Mouse (Mus musculus) R1 (cell line): ENCODE measurements around the gene Gm10491.
A peak's percentile ranks its signal among the peaks of the same experiment; 100 is the strongest.

Source experiments
- DNase-seq: peaks from one replicate; pipeline ENCODE4 v3.0.0-alpha.2; 2018; ENCODE audit warnings: low read depth, low spot score

Gene Gm10491

GRCm38 (mm10) chrX:7883841-7884567 lies 23.6 kb downstream of the Gm10491 start, which contains the start of gene Slc35a2:
TSS of gene Slc35a2 (plus strand) at chrX:7884028.
- peak; percentile 94 for DNase-seq

DNA sequence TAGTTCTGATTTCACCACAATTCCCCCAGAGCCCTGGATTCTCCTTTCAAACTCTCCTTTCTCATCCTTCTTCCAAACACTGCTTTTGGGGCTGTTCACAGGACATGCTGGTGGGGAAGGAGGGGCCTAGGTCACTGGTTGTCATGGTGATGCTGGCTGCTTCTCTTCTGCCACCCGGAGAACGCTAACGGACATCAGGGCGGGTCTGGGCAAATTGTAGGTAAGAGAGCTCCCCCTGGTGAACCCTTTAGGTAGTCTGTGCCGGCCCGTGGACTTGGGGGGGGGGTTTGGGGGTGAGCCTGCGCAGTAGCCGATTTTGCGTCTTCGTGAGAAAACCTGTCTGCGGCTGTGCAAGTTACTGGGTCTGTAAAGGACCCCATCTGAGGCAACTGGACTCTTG lies 27.8 kb downstream of the Gm10491 start:
- peak; percentile 93 for DNase-seq

- no peak for DNase-seq
Measured at GRCm38 (mm10) chrX:7878495-7878894, 29.1 kb downstream of the Gm10491 start.

GRCm38 (mm10) chrX:7878007-7878419 lies 29.6 kb downstream of the Gm10491 start, which contains the start of gene Pim2:
TSS of gene Pim2 (plus strand) at chrX:7878262.
- DNase-seq, result peak; percentile 94

DNA sequence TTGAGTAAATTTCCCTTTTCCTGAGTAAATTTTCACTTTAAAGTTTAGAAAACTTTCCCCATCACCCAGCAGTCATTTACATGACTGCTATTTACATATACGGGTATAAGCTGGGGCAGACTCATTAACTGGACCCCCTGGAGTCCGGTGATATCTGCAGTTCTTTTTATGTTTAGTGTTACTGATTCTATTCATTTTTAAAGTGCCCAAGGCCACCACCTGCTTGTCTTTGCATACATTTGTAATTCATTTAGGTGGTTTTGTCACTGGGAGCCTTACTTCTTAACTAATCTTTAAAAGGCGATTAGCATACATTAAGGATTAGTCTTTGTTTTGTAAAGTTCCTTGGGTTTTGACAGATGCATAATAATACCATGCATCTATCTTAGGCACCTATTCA lies 37.8 kb downstream of the Gm10491 start:
- peak; percentile 82 for DNase-seq

DNA sequence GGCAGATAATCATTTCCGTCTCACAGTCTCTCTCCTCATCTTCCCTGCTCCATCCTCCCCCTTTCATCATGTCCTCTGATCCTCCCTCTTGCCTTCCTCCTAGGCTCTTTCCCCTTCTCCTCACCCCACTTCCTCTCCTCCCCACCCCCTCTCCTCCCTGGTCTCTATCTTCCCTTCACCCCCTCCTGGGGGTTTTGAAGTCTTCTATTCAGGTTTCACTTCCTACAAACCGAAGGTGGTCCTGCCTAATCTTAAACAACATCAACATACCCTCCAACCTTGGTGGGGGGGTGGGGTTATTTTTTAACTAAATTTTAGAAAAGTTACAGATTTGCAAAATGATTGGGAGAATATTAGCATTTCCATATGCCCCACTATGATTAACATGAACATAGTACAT lies 39.1 kb downstream of the Gm10491 start:
- DNase-seq, result peak; percentile 35

DNA sequence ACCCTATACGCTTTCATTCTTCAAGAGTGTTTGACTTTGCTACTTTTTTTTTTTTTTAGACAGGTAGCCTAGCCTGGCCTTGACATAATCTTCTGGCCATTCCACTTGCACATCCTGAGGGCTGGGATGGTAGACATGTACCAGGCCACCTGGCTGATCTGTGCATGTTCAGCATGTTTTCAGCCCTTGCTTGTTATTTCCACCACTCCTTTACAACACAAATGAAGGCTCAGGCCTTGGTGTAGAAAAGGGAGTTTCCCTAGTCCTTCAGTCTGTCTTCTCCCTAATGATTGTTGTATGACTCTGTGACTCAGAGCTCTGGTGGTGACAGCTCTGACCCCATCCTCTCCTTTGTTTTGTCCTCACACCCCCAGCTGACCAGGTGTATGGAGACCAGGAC lies 40.5 kb downstream of the Gm10491 start:
- DNase-seq, result no peak

- no peak for DNase-seq
Measured at GRCm38 (mm10) chrX:7865786-7866185, 41.8 kb downstream of the Gm10491 start.

- no peak for DNase-seq
Measured at GRCm38 (mm10) chrX:7865343-7865742, 42.3 kb downstream of the Gm10491 start.

DNA sequence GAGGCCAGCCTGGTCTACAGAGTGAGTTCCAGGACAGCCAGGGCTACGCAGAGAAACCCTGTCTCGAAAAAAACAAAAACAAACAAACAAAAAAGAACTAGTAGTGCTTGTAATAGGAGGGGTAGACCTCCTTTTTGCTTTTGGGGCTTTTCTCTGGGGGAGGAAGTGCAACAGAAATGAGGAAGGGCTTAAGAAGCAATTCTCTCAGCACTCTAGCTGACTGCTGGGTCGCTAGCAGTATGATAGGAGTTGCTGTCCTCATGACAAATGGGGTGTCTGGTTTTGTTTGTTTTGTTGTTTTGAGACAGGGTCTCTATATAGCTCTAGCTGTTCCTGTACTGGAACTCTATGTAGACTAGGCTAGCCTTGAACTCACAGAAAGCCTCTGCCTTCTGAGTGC lies 43.1 kb downstream of the Gm10491 start:
- no peak for DNase-seq

DNA sequence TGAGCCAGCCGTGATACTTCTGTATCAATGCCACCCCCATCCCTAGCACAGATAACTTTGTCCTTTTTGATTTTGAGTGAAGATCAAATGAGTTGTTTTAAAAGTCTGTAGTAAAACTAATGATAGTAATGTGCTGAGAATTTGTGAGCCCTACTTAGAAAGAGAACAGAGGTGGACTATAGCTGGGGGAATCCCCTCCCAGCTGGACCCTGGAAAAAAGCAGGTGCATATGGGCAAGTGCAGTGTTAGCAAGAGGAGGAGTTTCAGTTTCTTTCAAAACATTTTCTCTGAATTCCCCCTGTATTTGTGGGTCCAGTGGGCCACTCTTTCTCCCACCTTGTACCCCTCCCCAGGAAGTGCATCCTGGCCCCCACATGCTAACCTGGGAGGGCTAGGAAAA lies 44.5 kb downstream of the Gm10491 start:
- DNase-seq, result no peak

DNA sequence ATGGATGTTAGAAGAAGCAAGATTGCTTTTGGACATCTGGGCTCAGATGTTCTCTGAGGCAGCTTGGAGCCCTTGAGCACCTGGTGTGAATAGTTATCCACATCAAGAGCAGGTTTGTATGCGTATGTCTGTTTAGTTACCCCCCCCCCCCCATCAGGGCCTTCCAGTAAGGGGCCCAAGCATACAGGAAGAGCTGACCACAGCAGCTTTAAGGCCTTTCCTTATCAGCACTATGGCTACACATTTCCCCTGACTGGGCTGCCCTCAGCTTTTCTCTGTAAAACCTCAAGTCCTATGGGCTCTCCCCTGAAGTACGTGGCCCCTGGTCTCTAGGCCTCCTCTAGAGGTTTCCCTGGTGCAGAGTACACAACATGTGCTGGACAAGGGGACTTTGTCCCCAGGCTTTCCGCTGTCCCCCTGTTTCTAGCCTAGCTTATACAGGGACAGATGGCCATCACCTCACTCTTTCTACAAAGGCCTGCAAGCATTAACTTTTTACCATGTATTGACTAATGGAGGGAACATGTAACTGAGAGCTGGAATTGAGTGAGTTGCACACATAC lies 48.4 kb downstream of the Gm10491 start:
- no peak for DNase-seq
